Mouse (Mus musculus) bone marrow, adult 2 months (tissue): Measurements from ENCODE around the gene Sox6.

Source experiments
- CTCF ChIP-seq: fragments of 200-500 bp; IDR thresholded peaks from 2 replicates; pipeline ENCODE4 v1.5.1; 2011; ENCODE audit warnings: low read length, control low read depth; ENCODE audit not compliant: control insufficient read depth, insufficient read depth
- POLR2A ChIP-seq: fragments of 200-500 bp; IDR thresholded peaks from 2 replicates; pipeline ENCODE4 v1.6.1; 2011; ENCODE audit warnings: low read depth, mild to moderate bottlenecking, control low read depth, low read length, borderline replicate concordance; ENCODE audit not compliant: control insufficient read depth

DNA sequence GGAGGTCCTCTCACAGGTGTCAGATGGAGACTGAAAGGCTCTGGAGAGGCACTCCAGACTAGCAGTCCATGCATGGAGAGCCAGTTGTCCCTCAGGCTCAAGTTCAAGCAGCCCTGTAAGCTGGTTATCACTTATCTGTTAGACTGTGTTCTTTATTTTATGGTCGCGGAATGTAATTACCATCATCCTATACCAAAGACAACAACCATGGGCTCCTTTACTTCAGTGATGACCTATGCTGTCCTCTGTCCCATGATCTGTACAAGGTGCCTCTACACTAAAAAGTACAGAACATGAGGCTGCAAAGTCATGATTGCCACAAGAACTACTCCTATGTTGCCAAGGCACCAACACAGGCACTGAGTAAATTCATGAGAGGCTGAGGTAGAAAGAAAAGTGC, 259.1 kb downstream of the Sox6 start:
- no peak for TF ChIP-seq POLR2A
- TF ChIP-seq CTCF, result no peak
